Mouse (Mus musculus): ENCODE measurements around the gene BC005561. TPM values are rescaled to one million over a fixed set of nuclear protein-coding genes. Genes with fewer than 3 reads are reported as not detected.
A peak's percentile ranks its signal among the peaks of the same experiment; 100 is the strongest.
"Not testable (repeated sequence)": the region's sequence is repeated elsewhere in the genome, so short reads cannot be mapped to it uniquely, and the experiment has no call there.

Gene BC005561
- polyA plus RNA-seq, 1 experiment, result 3.2 TPM

DNA sequence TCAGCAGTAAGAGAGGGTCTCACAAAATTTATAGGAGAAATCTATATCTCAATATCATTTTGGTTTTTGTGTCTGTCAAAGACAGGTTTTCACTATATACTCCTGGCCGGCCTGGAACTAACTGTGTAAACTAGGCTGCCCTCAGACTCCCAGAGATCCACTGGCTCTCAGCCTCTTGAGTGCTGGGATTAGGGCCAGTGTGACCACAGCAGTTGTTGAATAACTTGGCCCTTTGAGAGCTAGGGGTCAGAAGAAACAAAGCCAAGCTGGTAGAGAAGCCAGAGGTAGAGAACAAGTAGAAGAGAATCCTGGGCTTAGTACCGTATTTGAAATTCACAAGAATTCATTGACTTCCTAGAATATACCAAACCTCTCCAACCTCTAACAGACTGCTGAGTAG, 3.3 kb upstream of the BC005561 start:
- Histone ChIP-seq H3K27me3 (ENCODE audit: control insufficient read depth, insufficient read depth, low read length) (no peaks in the 10 kb centered on the region), H3K4me3 (ENCODE audit: control insufficient read depth, low read depth, low read length) (no peak overlapping the region), H3K36me3 (ENCODE audit: control insufficient read depth, insufficient read depth, low read length) (no peaks in the 10 kb centered on the region), H3K27ac (ENCODE audit: control insufficient read depth, insufficient read depth, low read depth, low read length) (no peak overlapping the region), H3K4me1 (ENCODE audit: control insufficient read depth, insufficient read depth, low read length) (peaks cover 4% of the 10 kb centered on the region; the same call in 1 of the 2 replicates)
- no peak for TF ChIP-seq POLR2A (IDR thresholded peaks at IDR 0.05; ENCODE audit: control insufficient read depth, low read depth, low read length)
- TF ChIP-seq CTCF (IDR thresholded peaks at IDR 0.05; ENCODE audit: control insufficient read depth, insufficient read depth, insufficient replicate concordance, low read depth, low read length), result no peak

- H3K27ac ChIP-seq (ENCODE audit: control insufficient read depth, insufficient read depth, low read depth, low read length), result peak overlapping the region; percentile 100
- no peaks in the 10 kb centered on the region for H3K27me3 ChIP-seq (ENCODE audit: control insufficient read depth, insufficient read depth, low read length)
- H3K4me1 ChIP-seq (ENCODE audit: control insufficient read depth, insufficient read depth, low read length), result peaks cover 2% of the 10 kb centered on the region; the same call in 1 of the 2 replicates
- peak overlapping the region; percentile 100 for H3K4me3 ChIP-seq (ENCODE audit: control insufficient read depth, low read depth, low read length)
- no peaks in the 10 kb centered on the region for H3K36me3 ChIP-seq (ENCODE audit: control insufficient read depth, insufficient read depth, low read length)
- TF ChIP-seq CTCF (IDR thresholded peaks at IDR 0.05; ENCODE audit: control insufficient read depth, insufficient read depth, insufficient replicate concordance, low read depth, low read length), result no peak
- no peak for TF ChIP-seq POLR2A (IDR thresholded peaks at IDR 0.05; ENCODE audit: control insufficient read depth, low read depth, low read length)
Observed at GRCm38 (mm10) chr5:104507829-104508194, 340 bp upstream of the BC005561 start.

DNA sequence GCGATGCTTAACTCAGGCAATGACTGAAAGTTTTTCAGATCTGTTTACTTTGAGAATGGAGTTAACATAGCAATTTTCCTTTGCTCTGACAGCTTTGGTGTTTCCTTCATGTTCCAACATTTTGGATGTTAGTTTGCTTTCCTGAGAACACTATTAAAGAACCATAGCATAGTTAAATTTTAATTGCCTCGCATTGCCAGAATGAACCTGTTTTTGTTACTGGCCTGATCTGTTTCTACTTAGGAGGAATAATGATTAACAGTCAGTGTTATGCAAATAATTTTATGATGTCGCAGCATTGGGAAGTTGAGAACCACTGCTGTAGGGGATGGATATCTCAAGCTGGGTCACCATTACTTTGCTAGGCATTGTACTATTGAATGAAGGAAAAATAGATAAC, 3.1 kb downstream of the BC005561 start:
- TF ChIP-seq POLR2A (IDR thresholded peaks at IDR 0.05; ENCODE audit: control insufficient read depth, low read depth, low read length) (no peak), CTCF (IDR thresholded peaks at IDR 0.05; ENCODE audit: control insufficient read depth, insufficient read depth, insufficient replicate concordance, low read depth, low read length) (no peak)
- Histone ChIP-seq H3K27ac (ENCODE audit: control insufficient read depth, insufficient read depth, low read depth, low read length) (no peak overlapping the region), H3K4me3 (ENCODE audit: control insufficient read depth, low read depth, low read length) (peak overlapping the region; percentile 7; the same call in 1 of the 2 replicates), H3K27me3 (ENCODE audit: control insufficient read depth, insufficient read depth, low read length) (no peaks in the 10 kb centered on the region), H3K36me3 (ENCODE audit: control insufficient read depth, insufficient read depth, low read length) (peaks cover 1% of the 10 kb centered on the region), H3K4me1 (ENCODE audit: control insufficient read depth, insufficient read depth, low read length) (no peaks in the 10 kb centered on the region)

DNA sequence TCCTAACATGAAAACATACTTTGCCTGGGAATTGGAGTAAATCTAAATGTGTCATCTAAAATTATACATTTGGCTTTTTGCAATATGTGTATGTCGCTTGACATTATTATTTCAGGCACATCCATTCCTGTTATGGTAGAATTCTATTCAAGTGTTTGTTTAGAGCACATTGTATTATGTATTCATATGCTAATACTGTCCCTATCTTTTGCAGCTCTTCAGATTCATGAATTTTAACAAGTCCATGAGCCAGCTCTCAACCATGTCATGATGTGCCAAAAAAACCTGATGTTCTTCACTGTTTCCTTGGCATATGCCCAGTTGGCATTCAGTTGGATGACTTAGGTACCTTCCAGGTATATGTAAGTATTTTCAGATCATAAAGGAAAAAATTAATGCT, 30.5 kb downstream of the BC005561 start:
- Histone ChIP-seq H3K27me3 (ENCODE audit: control insufficient read depth, insufficient read depth, low read length) (no peaks in the 10 kb centered on the region), H3K27ac (ENCODE audit: control insufficient read depth, insufficient read depth, low read depth, low read length) (no peak overlapping the region), H3K4me3 (ENCODE audit: control insufficient read depth, low read depth, low read length) (no peak overlapping the region), H3K36me3 (ENCODE audit: control insufficient read depth, insufficient read depth, low read length) (peaks cover 1% of the 10 kb centered on the region; the same call in 1 of the 2 replicates), H3K4me1 (ENCODE audit: control insufficient read depth, insufficient read depth, low read length) (no peaks in the 10 kb centered on the region)
- TF ChIP-seq POLR2A (IDR thresholded peaks at IDR 0.05; ENCODE audit: control insufficient read depth, low read depth, low read length), result no peak
- TF ChIP-seq CTCF (IDR thresholded peaks at IDR 0.05; ENCODE audit: control insufficient read depth, insufficient read depth, insufficient replicate concordance, low read depth, low read length), result no peak

- no peak for TF ChIP-seq CTCF (IDR thresholded peaks at IDR 0.05; ENCODE audit: control insufficient read depth, insufficient read depth, insufficient replicate concordance, low read depth, low read length)
- TF ChIP-seq POLR2A (IDR thresholded peaks at IDR 0.05; ENCODE audit: control insufficient read depth, low read depth, low read length), result no peak
- Histone ChIP-seq H3K4me1 (ENCODE audit: control insufficient read depth, insufficient read depth, low read length) (no peaks in the 10 kb centered on the region), H3K27me3 (ENCODE audit: control insufficient read depth, insufficient read depth, low read length) (no peaks in the 10 kb centered on the region), H3K4me3 (ENCODE audit: control insufficient read depth, low read depth, low read length) (no peak overlapping the region), H3K27ac (ENCODE audit: control insufficient read depth, insufficient read depth, low read depth, low read length) (no peak overlapping the region), H3K36me3 (ENCODE audit: control insufficient read depth, insufficient read depth, low read length) (peaks cover 1% of the 10 kb centered on the region; the same call in 1 of the 2 replicates)
Observed at GRCm38 (mm10) chr5:104539331-104539730, 31.2 kb downstream of the BC005561 start.

- not testable (repeated sequence) for H3K36me3 ChIP-seq (ENCODE audit: control insufficient read depth, insufficient read depth, low read length); H3K27me3 ChIP-seq (ENCODE audit: control insufficient read depth, insufficient read depth, low read length); H3K4me3 ChIP-seq (ENCODE audit: control insufficient read depth, low read depth, low read length); H3K4me1 ChIP-seq (ENCODE audit: control insufficient read depth, insufficient read depth, low read length); H3K27ac ChIP-seq (ENCODE audit: control insufficient read depth, insufficient read depth, low read depth, low read length)
Observed at GRCm38 (mm10) chr5:104568079-104568478, 59.9 kb downstream of the BC005561 start.

- peak overlapping the region; percentile 92 for H3K27ac ChIP-seq (ENCODE audit: control insufficient read depth, insufficient read depth, low read depth, low read length)
- peak overlapping the region; percentile 97 for H3K4me3 ChIP-seq (ENCODE audit: control insufficient read depth, low read depth, low read length)
- TF ChIP-seq CTCF (IDR thresholded peaks at IDR 0.05; ENCODE audit: control insufficient read depth, insufficient read depth, insufficient replicate concordance, low read depth, low read length) (no peak), POLR2A (IDR thresholded peaks at IDR 0.05; ENCODE audit: control insufficient read depth, low read depth, low read length) (no peak)
- H3K36me3 ChIP-seq (ENCODE audit: control insufficient read depth, insufficient read depth, low read length), result no peaks in the 10 kb centered on the region
- H3K27me3 ChIP-seq (ENCODE audit: control insufficient read depth, insufficient read depth, low read length), result no peaks in the 10 kb centered on the region
- H3K4me1 ChIP-seq (ENCODE audit: control insufficient read depth, insufficient read depth, low read length), result no peaks in the 10 kb centered on the region
Observed at GRCm38 (mm10) chr5:104570766-104571165, 62.6 kb downstream of the BC005561 start.

DNA sequence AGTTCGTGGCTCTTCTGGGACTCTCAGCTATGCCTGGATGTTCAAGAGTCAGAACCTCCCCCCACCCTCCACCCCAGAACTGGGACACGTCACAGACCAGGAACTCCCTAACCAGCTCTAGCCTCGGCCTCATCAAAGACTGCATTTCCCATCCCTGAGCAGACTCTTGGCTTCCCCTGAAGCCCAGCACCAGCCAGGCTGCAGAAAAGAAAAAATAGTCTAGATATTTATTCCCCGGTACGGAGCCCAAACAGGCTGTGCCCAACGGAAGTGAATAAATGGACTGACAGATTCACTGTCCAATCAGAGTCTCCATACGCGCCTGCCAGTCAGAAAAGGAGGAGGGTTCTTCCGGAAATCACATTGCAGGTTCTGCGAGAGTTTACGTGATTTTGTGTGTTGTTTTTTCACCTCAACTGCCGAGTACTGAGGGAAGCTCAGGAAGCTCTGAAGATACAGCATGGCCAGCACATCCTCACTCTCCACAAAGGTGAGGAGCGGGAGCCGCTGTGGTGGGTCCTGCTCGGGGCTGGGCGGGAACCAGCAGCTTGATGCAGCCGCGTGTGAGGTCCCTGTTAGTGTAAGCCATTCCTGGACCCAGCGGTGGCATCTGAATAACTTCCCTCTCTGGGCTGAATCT, 63.2 kb downstream of the BC005561 start:
- Histone ChIP-seq H3K27ac (ENCODE audit: control insufficient read depth, insufficient read depth, low read depth, low read length) (peak overlapping the region; percentile 92), H3K4me3 (ENCODE audit: control insufficient read depth, low read depth, low read length) (peak overlapping the region; percentile 97)
- TF ChIP-seq POLR2A (IDR thresholded peaks at IDR 0.05; ENCODE audit: control insufficient read depth, low read depth, low read length), result peak; percentile 43; the same call in 1 of the 2 replicates
- H3K36me3 ChIP-seq (ENCODE audit: control insufficient read depth, insufficient read depth, low read length); H3K27me3 ChIP-seq (ENCODE audit: control insufficient read depth, insufficient read depth, low read length); H3K4me1 ChIP-seq (ENCODE audit: control insufficient read depth, insufficient read depth, low read length): not testable (repeated sequence)

Other genes with a start within 250 kb of the BC005561 start
- gene Ibsp, start 209.2 kb upstream of the BC005561 start, polyA plus RNA-seq (2012; rRNA removed), result 0.14 TPM in 1 of 2 replicates, not detected in the other
- 0.06 TPM in 1 of 2 replicates, not detected in the other for gene Mepe, start 183.0 kb upstream of the BC005561 start, polyA plus RNA-seq (2012; rRNA removed)
- gene Spp1, start 73.2 kb upstream of the BC005561 start, polyA plus RNA-seq (2012; rRNA removed), result 0.83 and 0.89 TPM in 2 replicates
- gene Pkd2, start 48.9 kb upstream of the BC005561 start, polyA plus RNA-seq (2012; rRNA removed), result 6.8 and 8.6 TPM in 2 replicates